Mouse (Mus musculus): ENCODE results near the gene Ablim1.

DNA sequence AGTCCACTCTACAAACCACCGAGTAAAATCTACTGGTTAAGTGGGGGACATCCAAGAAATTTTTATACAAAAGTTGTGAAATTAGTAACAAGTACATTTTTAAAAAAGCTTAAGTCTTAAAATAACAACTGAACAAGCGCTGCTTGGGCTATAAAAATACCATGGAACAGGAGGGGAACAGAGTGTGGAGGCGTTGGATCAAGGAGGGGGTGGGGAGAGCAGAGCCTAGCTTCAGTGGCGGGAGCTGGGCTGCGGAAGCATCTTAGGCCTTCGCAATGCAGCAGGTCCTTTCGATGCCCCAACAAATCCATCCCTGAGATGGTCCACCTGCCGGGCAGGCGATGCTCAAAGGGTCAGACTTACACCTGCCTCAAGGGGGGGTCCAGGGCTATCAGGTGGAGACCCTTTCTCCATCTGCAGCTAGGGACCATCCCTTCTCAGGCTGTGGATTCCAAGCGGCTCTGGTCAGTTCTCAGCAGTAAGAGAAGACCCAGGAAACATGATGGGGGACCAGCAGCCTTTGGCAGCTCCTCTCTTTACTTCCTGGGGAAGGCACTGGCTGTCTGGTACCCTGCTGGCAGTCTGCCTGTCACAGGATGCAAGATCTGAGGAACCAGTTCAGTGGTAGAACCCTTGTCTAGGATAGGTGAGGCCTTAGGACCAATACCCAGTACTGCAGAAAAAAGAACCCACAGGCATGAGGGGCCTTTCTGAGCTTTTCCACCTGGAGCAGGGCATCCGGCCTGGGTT lies 152.6 kb downstream of the Ablim1 start:
- TF ChIP-seq CTCF (IDR thresholded peaks at IDR 0.05; ENCODE audit: low read depth, low read length) (no peak), POLR2A (IDR thresholded peaks at IDR 0.05; ENCODE audit: extremely low read depth, insufficient read depth, low read length) (no peak)

Measured in liver, adult 2 months (tissue).